Mouse (Mus musculus): ENCODE measurements around the gene 1110008P14Rik.

Gene 1110008P14Rik

GRCm38 (mm10) chr2:32342539-32343350 is 39.0 kb downstream of the 1110008P14Rik start:
- DNase-seq (ENCODE audit: low read depth, low spot score), result no peak

GRCm38 (mm10) chr2:32342039-32342438 is 39.7 kb downstream of the 1110008P14Rik start:
- DNase-seq (ENCODE audit: low read depth, low spot score), result no peak

GRCm38 (mm10) chr2:32341634-32341939 is 40.2 kb downstream of the 1110008P14Rik start:
- DNase-seq (ENCODE audit: low read depth, low spot score), result no peak

- no peak for DNase-seq (ENCODE audit: low read depth, low spot score)
Measured at GRCm38 (mm10) chr2:32340836-32341633, 40.7 kb downstream of the 1110008P14Rik start.

DNA sequence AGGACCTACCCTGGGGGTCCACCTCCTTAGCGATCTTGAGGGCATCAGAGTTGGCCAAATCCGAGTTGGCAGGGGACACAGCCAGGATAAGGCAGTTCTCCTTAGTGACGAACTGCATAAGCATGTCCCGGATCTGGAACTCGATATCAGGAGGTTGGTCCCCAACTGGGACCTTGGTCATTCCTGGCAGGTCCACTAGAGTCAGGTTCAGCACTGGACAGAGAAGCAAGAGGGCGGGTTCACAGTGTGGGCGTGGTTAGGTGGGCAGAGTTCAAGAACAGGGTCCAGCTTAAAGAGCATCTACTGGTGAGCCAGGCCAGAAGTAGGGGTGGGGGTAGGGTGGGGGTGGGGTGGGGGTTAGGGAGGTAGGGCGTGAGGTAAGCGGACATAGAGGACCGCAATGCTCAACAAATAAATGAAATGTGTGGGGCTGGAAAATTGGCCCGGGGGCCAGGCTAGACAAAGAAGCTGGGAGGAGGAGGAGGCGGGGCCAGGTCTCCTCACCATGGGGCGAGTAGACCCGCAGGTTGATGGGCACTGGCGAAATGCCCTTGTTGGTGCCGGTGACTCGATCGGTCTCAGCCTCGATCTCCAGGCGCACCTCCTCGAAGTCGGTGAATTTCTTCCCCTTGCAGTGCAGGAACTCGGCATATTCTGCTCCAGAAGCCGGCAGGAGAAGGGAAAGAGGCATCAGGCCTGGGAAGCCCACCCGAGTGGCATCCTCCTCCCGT is 41.7 kb downstream of the 1110008P14Rik start:
- DNase-seq (ENCODE audit: low read depth, low spot score), result no peak

DNA sequence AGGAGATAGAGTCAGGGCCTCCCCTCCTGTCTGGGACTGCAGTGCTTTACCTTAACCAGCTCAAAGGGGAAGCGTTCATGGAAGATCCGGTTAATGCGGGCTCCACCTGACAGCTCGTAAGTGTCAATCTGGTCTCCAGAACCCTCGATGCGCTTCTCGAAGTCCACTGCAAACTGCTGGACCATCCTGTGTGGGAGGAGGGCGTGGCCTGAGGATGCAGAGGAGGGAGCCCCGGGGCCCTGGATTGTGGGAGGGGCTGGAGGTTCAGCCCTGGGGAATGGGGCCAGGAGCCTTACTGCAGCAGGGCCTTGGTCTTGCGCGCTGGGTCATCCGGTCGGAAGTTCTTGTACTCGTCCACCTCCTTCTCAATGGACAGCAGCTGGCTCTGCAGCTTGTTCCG is 45.9 kb downstream of the 1110008P14Rik start:
- no peak for DNase-seq (ENCODE audit: low read depth, low spot score)

DNA sequence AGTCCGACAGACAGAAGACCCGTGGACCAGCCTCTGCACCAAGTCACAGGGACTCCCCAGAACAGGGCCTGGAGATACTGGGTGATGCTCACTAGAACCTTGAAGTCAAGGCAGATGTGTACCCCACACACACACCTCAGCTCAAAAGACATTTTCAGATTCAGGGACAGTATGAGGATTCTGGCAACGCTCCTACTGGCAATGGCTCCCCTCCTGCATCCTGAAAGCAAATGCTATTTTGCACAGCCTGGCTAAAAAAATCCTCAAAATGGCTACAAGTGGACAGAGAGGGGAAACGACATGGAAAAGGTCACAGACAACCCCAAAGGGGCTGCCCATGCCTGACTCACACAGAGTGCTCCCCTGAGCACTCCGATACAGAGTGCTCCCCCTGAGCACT is 49.6 kb downstream of the 1110008P14Rik start:
- DNase-seq (ENCODE audit: low read depth, low spot score), result no peak

GRCm38 (mm10) chr2:32329531-32329930 is 52.2 kb downstream of the 1110008P14Rik start:
- no peak for DNase-seq (ENCODE audit: low read depth, low spot score)

GRCm38 (mm10) chr2:32328911-32329460 is 52.8 kb downstream of the 1110008P14Rik start:
- DNase-seq (ENCODE audit: low read depth, low spot score), result no peak

GRCm38 (mm10) chr2:32327200-32327599 is 54.5 kb downstream of the 1110008P14Rik start:
- no peak for DNase-seq (ENCODE audit: low read depth, low spot score)

Measured in CD4-positive, CD25-positive, alpha-beta regulatory T cell, adult 2 months (primary cell).